Mouse (Mus musculus) kidney, adult 18-20 months (tissue): Measurements from ENCODE around the gene Ddah1.
"Not testable (repeated sequence)": the region's sequence is repeated elsewhere in the genome, so short reads cannot be mapped to it uniquely, and the experiment has no call there.

Experiments
- DNase-seq: peaks from one replicate; pipeline ENCODE4 v3.0.0; 2021

Gene Ddah1

DNA sequence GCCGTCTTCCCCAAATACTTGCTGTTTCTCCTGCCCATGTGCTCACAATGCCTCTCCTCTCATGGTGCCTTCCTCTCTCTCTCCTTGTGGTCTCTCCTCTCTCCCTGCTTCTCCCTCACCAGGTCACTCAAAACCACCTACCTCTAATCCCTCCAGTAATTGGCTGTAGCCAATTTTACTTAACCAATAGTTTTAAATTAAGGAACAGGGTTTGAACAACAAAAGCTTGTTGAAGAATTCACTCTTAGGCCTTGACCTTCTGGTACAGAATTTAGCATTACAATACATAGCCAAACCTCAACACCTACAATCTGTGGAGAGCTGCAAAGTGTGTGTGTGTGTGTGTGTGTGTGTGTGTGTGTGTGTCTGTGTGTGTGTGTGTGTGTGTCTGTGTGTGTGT lies 114.8 kb downstream of the Ddah1 start:
- no peak for DNase-seq

DNA sequence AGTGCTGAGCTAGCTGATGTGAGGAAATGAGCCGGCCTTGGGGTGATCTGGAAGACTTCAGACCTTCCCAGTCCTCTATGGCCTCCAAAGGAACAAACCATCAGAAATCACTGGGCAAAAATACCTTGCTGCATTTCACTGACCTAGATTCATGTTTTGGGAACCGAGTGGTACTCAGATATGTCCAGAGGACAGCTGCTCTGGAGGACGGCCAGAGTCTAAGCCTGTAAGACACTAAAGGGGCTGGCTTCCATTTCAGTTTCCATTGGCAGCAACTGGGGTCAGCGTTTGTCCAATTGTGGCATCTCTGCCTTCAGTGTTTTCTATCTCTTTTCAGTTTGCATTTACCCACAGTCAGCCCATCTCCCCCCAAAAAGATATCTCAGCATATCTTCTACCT lies 115.7 kb downstream of the Ddah1 start:
- DNase-seq = no peak

DNA sequence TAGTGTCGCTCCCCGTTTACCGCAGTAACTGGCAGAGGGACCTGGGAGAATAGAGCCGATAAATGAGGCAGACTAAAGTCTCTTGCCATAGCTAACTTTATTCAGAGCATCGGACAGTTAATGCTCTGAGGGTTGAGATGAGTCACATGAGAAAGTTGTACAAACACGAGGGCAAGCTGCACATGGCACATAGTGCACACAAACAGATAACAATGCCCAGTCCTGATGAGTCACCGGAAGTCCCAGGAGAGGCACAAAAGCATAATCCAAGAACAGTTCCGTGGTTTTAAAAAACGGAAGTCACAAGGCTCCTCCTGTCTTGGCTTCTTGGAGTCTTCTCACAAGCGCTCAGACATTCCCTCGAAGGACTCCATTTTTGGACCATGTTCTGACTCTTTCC lies 117.6 kb downstream of the Ddah1 start:
- no peak for DNase-seq

DNA sequence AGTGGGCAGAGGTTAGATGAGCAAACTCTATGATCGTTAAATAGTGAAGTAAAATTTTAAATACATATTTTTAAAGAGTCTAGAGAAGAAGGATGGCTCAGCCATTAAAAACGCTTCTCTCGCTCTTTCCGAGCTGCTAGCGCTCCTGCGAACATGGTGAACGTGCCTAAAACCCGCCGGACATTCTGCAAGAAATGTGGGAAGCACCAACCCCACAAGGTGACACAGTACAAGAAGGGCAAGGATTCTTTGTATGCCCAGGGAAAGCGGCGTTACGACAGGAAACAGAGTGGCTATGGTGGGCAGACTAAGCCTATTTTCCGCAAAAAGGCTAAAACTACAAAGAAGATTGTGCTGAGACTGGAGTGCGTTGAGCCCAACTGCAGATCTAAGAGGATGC lies 120.4 kb downstream of the Ddah1 start:
- not testable (repeated sequence) for DNase-seq

DNA sequence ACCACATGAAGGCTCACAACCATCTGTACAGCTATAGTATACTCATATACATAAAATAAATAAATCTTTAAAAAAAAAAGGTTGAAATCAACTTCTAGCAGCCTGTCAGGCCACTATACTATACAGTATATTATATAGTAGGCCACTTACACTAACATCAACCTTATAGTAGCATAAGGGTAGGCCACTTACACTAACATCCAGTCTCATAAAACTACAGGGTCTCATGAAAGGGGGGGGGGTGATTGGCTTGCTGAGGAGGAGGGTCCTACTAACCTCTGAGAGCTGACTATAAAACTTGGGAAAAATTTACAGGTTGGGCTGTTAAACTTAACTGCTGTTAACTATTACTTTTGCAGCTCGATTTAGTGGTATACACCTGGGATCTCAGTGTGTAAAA lies 121.9 kb downstream of the Ddah1 start:
- DNase-seq = no peak

DNA sequence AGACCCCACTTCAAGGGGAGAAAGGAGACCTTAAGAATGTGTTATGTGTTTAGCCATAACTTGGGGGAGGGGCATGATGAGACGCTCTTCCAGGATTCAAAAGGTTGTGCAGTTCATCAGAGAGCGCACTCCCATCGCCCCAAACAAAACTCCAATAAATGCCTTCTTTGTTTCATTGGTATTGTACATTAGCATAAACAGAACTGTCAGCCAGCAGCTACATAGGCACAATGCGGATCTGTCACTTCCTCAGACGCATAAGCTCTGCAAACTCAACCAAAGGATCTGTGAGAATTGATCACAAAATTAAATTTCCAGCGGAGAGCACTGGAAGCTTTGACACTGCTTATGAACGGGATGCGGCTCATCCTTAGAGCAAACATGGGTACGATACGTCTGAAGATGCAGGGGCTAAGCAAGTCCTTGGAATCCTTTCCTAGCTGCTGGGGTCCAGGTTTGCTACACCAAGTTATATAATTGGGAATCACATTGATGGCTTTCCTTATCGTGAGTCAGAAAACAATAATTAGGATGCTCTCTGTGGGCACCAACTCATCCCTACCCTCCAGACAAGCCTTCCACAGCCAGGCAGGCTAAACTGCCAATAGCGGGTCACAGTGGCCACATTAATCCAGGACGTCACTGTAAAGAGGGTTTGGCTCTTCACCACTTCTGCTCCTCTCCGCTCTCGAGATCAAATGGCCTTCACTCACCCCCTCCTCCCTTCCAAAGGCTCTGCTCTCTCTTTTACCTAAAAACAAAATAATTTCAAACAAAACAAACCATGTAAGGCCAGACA lies 123.8 kb downstream of the Ddah1 start:
- no peak for DNase-seq

DNA sequence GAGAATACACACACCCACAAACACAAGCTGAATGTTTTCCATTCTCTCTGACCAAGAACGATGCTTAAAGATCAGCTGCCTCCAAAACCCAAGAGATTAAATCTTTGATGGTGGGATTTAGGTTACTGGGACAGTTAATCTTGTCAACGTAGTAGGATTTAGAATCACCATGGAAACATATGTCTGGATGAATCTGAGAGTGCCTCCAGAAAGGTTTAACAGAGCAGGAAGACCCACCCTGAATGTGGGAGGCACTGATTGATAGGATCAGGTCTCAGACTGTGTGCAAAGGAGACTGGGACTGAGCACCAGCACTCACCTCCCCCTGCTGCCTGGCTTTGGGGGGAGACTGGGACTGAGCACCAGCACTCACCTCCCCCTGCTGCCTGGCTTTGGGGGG lies 124.8 kb downstream of the Ddah1 start:
- DNase-seq = no peak

DNA sequence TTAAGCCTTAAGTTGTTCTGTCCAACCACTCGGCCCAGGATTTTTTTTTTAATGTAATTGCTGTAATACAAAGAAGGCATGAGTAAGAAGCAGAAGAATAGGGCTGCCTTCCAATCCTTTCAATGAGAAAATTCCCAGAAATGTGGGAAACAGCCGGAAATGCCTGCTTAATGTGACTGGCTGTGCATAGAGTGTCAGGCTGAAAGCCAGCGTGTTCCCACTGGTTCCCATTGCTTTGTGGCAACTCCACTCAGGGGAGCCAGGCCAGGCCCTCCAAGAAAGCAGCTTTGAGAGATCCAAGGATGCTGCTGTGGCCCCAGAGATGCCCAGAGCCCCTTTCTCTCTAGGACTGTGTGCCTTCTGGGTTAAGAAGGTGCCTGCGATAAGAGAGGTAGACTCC lies 126.9 kb downstream of the Ddah1 start:
- DNase-seq = no peak

DNA sequence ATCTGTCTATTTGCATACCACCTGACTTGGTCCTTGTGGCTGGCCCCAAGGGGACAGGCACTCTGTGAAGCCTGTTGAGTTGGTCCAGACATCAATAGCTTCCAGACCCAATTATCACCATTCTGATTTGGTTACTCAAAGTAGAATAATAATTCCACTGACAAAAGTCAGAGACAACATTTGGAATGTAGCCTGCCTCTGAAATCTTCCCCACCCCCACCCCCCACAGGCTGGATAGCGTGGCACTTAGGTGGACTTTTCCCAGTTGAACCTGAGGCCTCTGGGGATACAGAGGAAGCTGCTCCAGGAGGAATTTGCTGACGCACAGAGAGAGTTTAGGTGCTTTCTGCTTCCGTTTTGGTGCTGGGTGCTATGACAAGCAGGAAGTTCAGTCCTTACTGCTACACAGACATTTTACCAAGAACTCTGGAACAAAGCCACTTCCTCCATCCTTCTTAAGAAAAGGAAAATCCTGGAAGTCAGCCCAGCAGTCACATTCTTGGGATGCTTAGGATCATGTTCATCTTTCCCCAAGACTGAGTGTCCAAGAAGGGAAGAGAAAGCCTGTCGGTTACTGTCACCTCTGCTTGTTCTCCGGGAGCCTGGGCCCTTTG lies 127.5 kb downstream of the Ddah1 start:
- DNase-seq = peak; percentile 40

DNA sequence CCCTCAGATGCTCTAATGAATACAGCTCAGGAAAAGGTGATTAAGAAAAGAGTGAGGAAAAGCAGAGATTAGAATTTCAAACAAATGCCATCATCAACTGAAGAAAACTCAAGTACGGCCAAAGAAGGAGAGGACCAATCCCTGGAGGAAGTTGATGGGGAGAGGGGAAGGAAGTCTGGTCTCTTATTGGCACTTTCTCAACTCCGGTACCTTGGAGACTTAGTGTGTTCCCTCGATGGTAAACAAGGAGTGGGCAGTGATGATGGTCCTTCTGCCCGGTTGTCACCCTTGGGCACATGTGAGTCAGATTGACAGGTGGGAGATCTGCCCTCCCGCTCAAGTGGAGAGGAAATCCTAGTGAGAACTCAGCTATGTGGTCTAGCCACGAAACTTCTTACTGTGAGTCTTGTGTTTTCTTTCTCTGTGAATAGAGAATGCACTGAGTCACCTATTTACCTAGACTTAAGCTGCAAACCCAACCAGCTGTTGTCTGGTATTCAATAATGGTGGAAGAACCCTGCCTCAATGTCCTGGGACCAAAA lies 129.0 kb downstream of the Ddah1 start:
- DNase-seq = no peak

DNA sequence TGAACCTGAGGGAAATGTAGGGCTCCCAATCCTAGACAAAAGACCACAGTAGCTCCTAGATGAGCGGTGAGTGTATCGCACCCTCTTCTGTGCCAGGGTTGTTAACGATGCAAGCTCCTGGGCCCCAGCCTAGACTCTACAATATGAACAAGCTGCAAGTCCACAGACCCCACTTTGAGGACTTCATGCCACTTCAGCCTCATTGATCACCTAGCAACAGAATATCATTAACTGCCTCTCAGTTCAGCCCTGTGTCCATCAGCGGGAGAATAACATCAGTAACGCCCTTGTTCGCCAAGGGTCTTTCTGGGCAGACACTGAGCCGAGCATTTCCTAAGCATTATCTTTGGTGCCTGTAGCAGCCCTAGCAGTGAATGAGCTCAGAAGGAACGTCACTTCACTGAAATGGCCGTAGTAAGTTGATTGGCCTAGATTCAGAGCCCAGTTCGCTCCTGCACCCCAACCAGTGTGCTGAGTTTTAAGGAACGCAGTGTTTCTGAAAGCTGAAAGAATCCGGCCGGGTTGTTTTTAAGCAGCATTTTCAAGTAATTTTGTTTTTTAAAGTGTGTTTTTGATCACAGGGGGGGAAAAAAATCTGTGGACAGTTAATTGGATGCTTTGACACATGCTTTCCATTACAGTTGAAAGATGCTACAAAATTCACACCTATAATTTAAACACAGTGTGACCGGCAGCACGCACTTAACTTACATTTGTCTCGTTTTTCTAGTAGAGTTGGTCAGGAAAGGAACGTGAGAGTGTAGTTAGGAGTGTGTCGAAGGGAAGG lies 132.1 kb downstream of the Ddah1 start:
- no peak for DNase-seq

DNA sequence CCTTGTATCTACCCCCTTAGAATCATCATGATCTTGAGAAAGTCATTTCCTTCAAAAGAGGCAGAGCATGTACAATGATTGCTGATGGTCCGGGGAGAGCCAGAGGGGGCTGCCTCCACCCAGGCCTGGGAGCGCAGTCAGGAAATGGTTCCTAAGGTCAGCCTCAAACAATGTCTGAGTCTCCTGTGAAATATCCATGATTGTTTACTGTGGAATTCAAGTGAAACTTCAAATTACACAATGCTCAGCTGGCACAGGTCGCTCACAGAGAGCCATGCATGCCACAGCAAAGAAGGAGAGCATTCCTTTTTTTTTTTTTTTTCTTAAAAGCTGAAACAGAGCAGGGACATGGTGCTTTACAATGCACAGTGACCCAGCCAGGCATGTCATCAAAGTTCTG lies 134.0 kb downstream of the Ddah1 start:
- no peak for DNase-seq

DNA sequence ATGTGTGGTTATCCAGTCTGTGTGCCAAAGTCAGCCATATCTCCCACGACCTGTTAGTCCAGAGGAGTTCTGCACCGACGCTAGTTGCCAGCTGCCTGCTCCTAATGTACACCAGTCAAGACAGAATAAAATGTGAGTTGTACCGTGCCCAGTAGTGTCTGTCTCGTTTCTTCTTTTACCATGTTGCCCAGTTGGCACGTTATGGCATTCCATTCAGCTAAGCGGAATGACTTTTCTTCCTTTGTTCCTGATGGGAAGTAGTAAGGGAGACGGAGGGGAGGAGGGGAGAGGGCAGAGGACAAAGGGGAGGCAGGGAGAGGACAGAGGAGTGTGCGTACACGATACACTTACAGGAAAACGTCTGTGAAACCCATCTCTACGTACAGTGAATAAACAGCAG lies 135.7 kb downstream of the Ddah1 start:
- DNase-seq = no peak

DNA sequence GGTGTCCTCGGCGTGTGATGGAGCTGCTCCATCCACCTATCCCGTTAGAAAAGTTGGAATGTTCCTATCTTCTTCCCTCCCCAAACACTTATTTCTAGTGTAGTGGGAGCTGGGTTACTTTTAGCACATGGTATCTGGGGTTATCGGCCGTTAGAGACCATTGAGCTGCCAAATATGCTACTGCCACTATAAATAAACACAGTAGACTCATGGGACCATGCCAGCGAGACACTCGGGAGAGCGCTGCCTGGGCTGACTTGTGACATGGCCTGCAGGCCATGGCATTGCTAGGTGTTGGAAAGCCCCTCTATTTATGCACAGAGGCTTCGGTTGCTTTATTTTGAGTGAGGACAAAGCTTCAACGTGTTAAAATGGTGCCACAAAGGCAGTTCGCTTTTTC lies 139.3 kb downstream of the Ddah1 start:
- DNase-seq = no peak

DNA sequence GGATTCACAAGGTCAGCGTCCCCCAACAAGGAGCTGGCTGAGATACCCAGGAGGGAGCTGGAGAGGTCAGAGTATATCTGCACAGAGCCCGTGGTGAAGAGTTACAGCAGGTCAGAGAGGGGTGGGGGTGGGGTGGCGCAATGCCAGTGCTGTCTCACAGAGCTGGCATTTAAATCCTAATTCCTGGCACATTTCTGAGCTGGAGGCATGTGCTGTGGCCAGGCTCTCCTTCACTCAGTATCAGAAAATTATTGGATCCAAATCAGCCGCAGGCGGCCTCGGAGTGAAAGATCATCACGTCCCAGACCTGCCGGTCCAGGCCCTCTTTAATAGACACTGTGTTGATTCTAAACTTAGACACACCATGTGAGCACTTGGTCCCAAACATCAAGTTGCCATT lies 141.4 kb downstream of the Ddah1 start:
- DNase-seq = peak; percentile 24

DNA sequence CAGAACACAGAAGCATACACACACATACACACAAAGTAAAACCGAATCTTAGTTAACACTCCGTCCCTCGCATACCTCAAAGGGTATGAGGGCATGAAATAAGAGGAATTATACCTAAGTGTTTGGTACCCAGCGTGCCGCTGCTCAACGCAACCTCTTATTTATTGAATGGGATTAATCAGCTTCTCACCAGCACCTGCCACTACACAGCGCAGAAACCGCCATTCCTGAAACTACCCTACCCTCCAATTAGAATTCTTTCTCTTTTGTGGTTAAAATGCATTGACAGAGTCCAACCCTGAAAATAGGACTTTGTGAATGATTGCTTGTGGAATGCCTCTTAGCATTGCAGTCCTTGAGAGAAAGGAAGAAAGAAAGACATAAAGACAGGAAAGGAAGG lies 145.1 kb downstream of the Ddah1 start:
- DNase-seq = no peak

DNA sequence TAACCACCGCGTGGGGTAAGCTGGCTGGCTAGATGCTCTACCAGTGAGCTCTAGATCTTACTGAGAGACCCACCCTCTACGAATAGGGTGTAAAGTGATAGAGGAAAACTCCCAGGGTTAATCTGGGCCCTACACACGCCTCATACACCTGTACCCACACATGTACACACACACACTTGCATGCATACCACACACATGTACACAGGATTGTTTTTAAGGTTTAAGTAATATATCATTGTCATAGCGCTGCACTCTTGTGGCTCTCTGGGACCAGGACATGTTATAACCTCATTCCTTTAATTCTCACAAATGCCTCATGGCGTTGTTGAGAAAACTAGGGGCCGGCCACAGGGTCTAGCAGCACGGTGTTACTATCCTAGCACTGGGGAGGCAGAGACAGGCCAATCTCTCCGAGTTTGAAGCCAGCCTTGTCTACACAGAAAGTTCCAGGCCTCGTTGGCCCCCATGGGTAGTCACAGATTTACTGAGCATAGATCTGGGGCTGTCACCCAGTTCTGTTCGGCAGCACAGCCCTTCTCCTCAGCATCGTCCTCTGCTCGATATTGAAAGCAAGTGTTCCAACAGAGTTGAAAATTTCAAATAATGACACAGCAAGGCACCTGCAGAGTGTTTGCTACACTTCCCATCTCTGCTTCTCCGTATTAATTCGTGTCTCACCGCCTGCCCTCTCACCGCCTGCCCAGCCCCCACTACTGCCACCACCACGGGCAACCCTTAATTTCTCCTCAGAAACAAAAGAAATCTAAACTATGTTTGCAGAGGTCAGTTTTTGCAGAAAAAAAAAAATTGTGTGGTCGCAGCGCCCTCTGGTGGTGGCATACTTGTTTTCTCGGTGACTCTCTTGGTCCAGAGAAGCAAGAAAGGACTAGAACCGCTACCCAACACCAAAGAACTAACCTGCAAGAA lies 146.6 kb downstream of the Ddah1 start:
- peak; percentile 78 for DNase-seq

DNA sequence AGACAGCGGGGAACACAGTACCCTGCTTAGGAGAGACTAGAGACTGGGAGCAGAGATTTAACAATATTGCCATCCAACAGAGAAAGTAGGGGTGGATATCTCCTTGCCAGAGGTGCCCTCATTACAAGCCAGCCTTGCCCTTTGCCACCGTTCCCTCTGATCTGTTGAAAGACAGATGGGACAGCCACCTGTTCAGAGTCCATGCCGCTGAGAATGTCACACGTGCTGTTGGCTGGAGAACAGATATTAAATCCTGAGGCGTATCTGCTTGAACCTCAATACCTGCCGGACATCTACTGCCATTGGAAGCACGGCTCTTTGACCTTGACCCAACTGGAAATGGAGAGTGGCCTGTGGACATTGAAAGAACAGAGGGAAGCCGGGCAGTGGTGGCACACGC lies 148.1 kb downstream of the Ddah1 start:
- no peak for DNase-seq

DNA sequence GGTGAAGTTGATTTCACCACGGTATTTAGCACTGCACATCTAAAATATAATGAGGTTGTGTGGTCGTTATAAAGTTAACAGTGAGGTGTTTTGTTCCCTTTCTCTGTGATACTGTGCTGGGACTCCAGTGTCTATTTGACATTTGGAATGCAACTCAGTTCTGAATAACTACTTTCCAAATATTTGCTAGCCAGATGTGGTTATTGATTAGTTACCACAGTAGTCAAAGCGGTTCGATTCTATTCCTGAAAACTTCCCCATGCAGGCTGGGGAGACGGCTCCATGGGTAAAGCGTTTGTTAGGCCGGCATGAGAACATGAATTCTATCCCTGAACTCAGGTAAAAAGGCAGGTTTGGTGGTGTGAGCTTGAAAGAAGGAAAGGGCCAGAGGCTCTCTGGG lies 154.0 kb downstream of the Ddah1 start:
- DNase-seq = no peak

DNA sequence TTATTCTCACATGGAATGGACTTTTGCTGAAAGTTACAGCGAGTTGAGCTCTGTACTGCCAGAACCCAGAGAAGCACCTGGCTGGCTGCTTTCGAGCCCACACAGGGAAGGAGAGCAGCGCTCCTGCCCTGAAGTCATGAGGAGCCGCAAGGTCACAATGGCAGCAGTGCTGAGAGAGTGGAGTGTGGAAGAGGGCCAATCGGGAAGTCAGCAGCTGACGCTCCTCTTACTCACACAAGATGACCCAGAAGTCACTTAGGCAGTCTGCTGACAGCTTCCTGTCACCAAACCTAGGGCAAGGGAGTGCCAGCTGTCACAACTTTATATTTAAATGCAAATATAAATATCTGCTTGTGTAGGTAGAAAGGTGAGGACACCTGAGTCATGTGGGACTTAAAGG lies 154.8 kb downstream of the Ddah1 start:
- no peak for DNase-seq

DNA sequence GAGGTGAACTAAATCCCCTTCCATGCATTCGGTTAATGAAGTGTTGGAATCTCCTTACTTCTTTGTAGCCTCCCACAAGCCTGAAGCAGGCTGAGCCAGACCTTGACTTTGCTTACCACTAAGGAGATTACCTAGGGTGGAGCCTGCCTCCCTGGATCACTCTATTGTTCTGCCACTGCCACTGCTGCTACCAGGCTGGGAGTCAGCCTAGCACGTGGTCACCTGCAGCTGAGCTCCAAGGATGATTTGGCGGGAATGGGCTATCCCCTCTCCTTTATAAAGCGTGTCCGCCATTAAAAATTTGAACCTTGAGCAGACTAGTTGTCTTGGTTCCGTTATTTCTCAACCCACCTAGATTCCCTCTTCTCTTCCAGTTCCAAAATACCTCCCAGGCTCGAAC lies 155.5 kb downstream of the Ddah1 start:
- DNase-seq = not testable (repeated sequence)

DNA sequence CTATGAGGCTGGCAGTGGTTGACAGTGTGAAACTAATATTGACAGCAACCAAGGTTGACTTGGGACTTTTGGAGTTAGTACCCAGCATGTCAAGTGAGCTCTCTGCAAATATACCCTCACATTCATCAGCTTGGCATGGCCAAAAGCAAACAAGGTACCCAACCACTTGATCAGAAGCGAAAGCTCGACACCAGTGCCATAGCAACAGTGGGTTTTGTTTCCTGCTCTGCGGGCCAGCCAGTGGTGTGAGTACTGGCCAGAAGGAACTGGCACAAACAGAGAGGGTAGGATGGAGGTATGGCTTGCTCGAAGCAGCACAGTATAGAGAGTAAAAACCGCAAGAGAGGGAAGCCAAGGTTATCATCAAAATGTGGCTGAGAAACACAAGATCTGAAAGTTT lies 157.9 kb downstream of the Ddah1 start:
- DNase-seq = no peak

DNA sequence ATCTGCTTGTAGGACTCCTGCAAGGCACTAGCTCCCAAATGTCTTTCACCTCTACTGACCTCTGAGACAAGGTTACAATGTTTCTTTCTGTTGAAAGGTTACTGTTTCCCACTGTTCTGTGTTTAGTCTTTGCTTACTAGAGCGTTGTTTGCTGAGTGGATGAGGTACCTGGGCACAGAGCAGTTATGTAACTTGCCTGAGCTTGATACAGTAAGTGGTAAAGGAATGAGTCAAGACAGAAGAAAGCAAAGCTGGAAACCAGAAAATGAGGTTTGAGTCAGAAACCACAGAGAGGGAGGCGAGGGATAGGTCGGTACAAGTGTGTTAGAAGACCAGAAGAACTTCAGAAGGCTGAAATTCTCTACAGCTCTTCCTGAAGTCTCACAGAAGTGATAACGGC lies 158.4 kb downstream of the Ddah1 start:
- no peak for DNase-seq
